In the genomic region with DNA sequence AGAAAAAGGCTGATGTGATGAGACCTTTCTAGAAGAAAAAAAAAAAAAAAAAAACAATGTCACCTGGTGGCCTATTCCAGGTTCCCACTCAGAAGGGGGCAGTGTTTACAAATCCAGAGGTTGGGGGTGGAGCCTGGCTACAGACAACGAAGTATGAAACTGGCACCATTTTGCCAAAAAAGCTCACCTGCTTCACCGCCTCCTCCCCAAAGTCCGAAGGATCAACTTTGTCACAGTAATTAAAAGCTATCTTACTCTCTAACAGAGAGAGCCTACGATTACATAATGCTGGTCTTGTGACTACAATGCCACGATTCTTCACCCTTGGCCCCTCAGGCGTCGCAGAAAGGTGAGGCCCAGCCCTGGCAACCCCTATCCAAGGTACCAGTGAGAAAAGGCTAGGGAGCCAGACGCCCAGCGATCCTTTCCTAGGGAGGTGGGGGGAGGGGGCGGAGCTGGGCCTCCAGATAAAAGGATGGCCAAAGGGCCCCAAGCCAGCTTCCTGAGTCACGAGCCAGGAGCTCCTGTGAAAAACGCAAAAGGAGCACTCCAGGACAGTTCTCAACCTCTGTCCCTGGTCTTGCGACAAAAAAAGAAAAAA, we compare ENCODE assay signal across 8 mouse cellular contexts. TPM values are rescaled to one million over a fixed set of nuclear protein-coding genes. Genes with fewer than 3 reads are reported as not detected.
DNase-seq lines count a peak whose midpoint lies in the region; ATAC-seq lines count a peak whose summit lies in the region.

No protein-coding gene starts in this region.

- peak overlapping the region; percentile 99 for H3K4me3 ChIP-seq in forebrain, embryonic 14.5 days (ENCODE audit: low read depth, low read length)

- peak overlapping the region; percentile 91 for H3K27ac ChIP-seq in forebrain, embryonic 14.5 days (ENCODE audit: low read depth, low read length)

- H3K4me2 ChIP-seq in forebrain, embryonic 14.5 days (ENCODE audit: low read length), result peak overlapping the region; percentile 94

- peaks cover 32% of the 10 kb centered on the region for H3K36me3 ChIP-seq in forebrain, embryonic 14.5 days (ENCODE audit: control insufficient read depth, insufficient read depth, low read length)

- H3K9ac ChIP-seq in forebrain, embryonic 14.5 days (ENCODE audit: low read length), result peak overlapping the region; percentile 98

- H3K27me3 ChIP-seq in forebrain, embryonic 14.5 days (replicated peaks; ENCODE audit: control insufficient read depth, insufficient read depth, low read length), result no peaks in the 10 kb centered on the region

- peaks cover 21% of the 10 kb centered on the region for H3K4me1 ChIP-seq in forebrain, embryonic 14.5 days (ENCODE audit: control insufficient read depth, insufficient read depth, low read length)

- peak; percentile 88 for DNase-seq in Muller cell, postnatal 12 days (ENCODE audit: inconsistent ontology term)
- peak; percentile 81 to 82 for DNase-seq in cerebellum, adult 18-20 months
- DNase-seq in forebrain, embryonic 14.5 days (ENCODE audit: low spot score), result peak; percentile 63
- DNase-seq in heart, postnatal 4 days, result peak; percentile 84
- peak; percentile 41 to 60 for DNase-seq in layer of hippocampus, postnatal 10 days (ENCODE audit: low spot score in 2 of 2)
- DNase-seq in lung, postnatal 4 days, result peak; percentile 68 to 77
- peak; percentile 35 for DNase-seq in right cerebral cortex, postnatal 25 days
- DNase-seq in urinary bladder, postnatal 4 days (ENCODE audit: low spot score in 2 of 2), result peak; percentile 59 to 69

- H3K9me3 ChIP-seq in forebrain, embryonic 14.5 days (replicated peaks; ENCODE audit: control insufficient read depth, low read length), result no peaks in the 10 kb centered on the region

- ATAC-seq in forebrain, embryonic 14.5 days, result 0 out of 2 replicates have a peak, but pooled peaks have one; percentile 3

- WGBS in forebrain, embryonic 14.5 days, result 1% methylated on average over 13 of the region's 13 CpGs

RNA-seq across cellular contexts. Expression of a gene that starts 1.1 kb away (rescaled TPM):
- polyA plus RNA-seq in forebrain, embryonic 14.5 days (2014; fragmentation: Nextera tagmentation; extraction: Ambion mirVana), result 21.8 and 22.5 TPM in 2 replicates
- total RNA-seq in heart, postnatal 4 days (2021), result 100 to 1,000 TPM; 202 to 205 TPM
- 100 to 1,000 TPM; 368 to 386 TPM for total RNA-seq in layer of hippocampus, postnatal 10 days (2021)

Comparison
In these comparisons a context has a peak if more than half of its experiments do, and no peak if none do; other contexts are left out.
1. Peak in every context shown above with its lines: DNase-seq, ATAC-seq, H3K4me3 ChIP-seq and H3K27ac ChIP-seq.
2. DNase-seq: peak in every context shown above with its lines; median percentile 88 in Muller cell, postnatal 12 days; 84 in heart, postnatal 4 days; 82 in cerebellum, adult 18-20 months; 72 in lung, postnatal 4 days; 64 in urinary bladder, postnatal 4 days; 63 in forebrain, embryonic 14.5 days; 50 in layer of hippocampus, postnatal 10 days; 35 in right cerebral cortex, postnatal 25 days.